Mouse (Mus musculus) layer of hippocampus, postnatal 36 days (tissue): ENCODE results near the gene Cc2d1a. TPM values are rescaled to one million over a fixed set of nuclear protein-coding genes. Genes with fewer than 3 reads are reported as not detected.

Experiments
- DNase-seq, 2 experiments: peaks; one replicate each; pipeline ENCODE4 v3.0.0; 2022
- total RNA-seq, 2 experiments: library from RNA; stranded (reverse); gene quantifications; 2 replicates each; pipeline ENCODE4 v1.2.3; 2021

Cc2d1a gene
- 10 to 100 TPM; 58.3 to 64.6 TPM for total RNA-seq

DNA sequence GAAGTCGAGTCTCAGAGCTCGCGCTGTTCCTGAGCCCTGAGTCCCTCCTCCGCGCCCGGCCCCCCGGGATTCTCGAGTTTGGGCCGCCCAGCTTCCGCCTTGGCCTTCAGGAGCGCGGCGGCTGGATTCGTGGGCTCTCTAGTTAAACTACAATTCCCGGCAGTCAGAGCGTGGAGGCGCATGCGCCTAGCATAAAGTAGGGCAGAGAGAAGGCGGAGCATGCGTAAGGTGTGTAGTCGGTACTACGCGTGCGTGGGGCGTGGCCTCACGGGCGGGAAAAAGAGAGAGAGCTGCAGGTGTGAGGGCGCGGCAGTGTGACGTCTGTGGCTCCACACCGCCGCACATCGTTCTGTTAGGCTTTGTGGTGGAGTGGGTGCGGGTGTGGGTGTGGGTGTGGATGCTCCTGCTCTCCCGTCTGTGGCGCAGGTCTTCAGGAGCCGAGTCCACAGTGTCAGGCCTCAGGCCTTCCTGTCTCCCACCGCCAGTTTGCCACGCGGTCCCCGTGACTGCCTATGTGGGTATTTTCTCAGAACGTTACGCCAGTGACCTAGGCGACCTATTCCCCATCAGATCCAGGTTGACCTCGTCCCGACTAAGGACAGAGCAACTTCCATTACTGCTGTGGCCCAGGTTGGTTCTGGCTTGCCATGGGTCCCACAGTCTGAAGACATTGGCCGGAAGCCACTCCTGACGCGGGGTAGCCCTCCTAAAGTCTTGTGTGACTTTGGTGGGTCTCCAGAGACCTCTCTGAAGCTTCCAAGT is at the start of gene Cc2d1a, which contains the start of gene 4930432K21Rik:
Gene Cc2d1a, minus strand, starts transcription at position 168 of the 762 bp plus-strand sequence.
Gene 4930432K21Rik, plus strand, starts transcription at position 257 of the 762 bp plus-strand sequence.
- DNase-seq = peak; percentile 93

DNA sequence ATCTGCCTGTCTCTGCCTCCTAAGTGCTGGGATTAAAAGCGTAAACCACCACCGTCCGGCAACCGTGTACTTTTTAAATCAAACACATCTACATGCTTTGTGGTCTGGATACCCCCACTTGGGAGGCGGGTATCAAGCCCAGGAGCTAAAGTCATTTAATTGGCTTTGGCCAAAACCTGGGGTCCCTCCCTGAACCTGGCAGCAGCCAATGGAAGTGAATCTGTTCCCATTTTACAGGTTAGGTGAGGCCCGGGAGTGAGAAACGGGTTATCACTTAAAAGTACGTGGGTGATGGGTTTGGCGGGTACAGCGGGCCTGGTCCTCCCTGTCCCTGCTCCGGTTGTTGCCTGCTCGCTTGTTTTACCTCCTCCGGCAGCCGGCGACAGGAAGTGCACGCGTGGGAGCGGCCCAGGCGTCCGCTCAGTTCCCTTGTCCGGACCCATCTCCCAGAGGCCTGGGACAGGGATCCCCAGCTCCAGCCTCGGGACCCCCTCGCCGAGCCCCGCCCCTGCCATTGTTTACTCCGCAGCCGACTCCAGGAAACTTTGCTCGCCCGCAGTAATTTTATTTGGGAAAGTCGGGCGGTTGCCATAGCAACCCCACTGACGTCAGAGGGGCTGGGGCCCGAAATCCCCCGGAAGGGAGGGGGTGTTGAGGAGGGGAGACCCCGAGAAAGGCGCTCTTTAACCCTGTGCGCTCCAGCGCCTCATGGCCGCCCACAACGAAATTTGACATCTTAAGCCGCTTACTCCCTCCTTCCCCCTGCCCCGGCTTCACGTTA is 49.6 kb upstream of the Cc2d1a start:
- peak in 1 of 2 experiments; percentile 76 for DNase-seq

DNA sequence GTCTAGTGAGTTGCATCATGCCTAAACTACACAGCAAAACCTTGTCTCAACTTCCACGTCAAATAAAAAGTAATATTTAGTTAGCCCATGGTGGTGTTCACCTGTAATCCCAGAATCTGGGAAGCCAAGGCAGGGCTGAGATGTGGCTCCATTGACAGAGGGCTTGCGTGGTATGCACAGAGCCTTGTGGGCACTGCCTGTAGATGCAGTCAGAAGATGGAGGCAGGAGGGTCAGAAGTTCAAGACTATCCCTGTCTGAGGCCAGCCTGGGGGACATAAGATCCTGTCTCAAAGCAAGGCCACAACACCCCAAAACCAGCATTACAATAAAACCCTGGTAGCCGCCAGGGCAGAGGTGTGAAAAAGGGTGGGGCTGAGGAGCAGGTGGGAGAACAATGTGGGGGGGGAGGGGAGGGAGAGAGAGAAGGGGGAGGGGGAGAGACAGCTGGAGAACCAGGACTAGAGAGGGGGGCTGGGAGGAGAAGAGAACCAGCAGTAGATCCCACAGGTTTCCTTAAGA is 46.5 kb upstream of the Cc2d1a start:
- DNase-seq = no peak

DNA sequence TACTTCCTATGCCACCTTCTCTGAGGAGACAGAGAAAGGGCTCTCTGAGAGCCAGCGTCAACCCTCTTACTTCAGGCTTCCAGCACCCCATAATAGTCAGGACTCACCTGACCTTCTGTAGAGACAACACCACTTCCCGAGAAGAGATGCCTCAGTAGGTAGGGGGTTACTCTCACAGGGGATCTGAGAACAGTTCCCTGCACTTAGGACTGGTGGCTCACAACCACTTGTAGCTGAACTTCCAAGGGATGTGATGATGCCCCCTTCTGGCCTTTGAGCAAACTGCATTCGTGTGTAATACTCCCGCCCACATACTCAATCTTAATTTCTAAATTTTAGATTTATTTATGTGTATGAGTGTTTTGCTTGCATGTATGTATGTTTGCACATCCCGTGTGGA is 45.8 kb upstream of the Cc2d1a start:
- DNase-seq = no peak

GRCm38 (mm10) chr8:84193161-84193560 is 45.4 kb upstream of the Cc2d1a start:
- DNase-seq = no peak

DNA sequence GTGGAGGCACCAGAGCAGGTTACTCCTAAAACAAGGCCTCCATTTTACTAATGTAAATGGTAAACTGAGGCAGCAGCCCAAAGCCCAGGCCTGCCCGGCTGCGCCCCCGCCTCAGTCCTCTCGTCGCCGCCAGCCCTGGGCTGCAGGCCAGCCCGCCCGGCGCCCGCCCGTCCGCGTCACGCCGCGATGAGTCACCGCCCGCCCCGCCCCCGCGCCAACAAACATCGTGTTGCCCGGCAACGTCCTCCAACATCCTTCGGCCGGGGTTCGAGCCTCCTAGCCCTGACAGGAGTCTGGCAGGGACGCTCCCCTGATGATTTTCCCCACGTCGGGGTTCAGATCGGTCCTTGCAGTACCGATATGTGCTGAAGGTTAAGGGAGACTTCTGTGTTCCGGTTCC is 44.8 kb upstream of the Cc2d1a start:
- peak in 1 of 2 experiments; percentile 62 for DNase-seq

GRCm38 (mm10) chr8:84192023-84192422 is 44.3 kb upstream of the Cc2d1a start:
- no peak for DNase-seq

DNA sequence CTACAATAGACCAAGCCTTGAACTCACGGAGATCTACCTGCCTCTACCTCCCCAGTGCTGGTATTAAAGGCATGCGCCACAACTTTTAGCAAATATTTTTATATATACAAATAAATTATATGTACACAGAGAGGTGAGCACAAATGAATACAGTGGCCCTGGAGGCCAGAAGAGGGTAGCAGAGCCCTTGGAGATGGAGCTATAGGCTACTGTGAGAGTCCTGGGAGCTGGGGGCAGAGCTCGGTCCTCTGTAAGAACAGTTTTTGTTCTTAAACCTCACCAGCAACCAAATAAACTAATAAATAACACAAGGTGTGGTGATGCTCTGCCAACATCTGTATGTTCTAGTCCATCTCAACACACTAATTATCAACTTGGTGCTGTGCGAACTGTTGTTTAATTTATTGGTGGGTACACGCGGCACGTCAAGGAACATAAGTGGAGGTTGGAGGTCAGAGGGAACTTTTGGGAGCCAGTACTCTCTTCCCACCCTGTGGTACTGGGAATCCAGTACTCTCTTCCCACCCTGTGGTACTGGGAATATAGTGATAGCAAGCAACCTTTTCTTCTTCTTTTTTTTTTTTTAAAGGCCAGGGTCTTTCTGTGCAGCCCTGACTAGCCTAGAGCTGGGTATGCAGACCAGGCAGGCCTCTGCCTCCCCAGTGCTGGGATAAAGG is 42.6 kb upstream of the Cc2d1a start:
- DNase-seq = no peak

- DNase-seq = no peak
Observed at GRCm38 (mm10) chr8:84189603-84190002, 41.9 kb upstream of the Cc2d1a start.

DNA sequence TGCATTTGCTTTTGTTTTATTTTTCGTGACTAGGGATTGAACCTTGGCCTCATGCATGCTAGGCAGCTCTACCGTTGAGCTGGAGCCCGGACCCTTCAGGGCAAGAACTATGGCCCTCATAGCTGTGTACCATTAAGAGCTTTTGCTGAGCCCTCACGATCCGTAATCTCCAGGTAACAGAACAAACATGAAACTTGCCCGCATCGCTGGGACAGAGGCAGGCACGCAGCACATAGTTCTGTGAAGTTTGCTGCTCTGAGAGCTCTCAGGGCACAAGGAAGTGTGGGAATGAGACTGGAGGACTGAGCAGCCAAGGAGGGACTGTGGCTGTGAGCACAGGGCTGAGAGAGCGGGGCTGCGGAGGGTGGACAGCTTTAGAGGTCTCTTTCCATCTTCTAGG is 40.9 kb upstream of the Cc2d1a start:
- DNase-seq = no peak

GRCm38 (mm10) chr8:84187065-84187755 is 39.5 kb upstream of the Cc2d1a start:
- DNase-seq = no peak

DNA sequence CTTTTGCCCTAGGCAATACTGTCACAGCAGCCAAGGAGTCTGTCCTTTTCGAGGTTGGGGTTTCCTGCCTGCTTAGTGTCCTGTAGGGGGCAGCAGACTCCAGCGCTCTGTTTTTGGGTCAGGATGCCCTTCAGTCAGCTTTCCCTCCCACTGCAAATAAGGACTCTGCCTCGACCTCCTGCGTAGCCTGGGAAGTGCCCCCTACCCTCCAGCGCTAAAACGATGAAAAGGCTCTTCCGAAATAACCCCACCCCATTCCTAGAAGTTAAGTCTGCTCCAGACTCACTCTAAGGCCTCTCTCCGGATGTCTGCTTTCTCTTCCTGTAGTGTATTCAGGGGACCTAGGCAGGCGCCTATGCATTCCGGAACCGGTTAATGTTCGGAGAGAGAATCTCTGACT is 38.8 kb upstream of the Cc2d1a start:
- DNase-seq = peak; percentile 73 to 77

GRCm38 (mm10) chr8:84185117-84185516 is 37.4 kb upstream of the Cc2d1a start, which contains the start of gene Nanos3:
Gene Nanos3 (minus strand): TSS chr8:84185217.
- no peak for DNase-seq

- DNase-seq = no peak
Observed at GRCm38 (mm10) chr8:84184085-84185043, 36.6 kb upstream of the Cc2d1a start.

- DNase-seq = no peak
Observed at GRCm38 (mm10) chr8:84183261-84184084, 35.7 kb upstream of the Cc2d1a start.

GRCm38 (mm10) chr8:84182833-84183232 is 35.1 kb upstream of the Cc2d1a start:
- DNase-seq = no peak

DNA sequence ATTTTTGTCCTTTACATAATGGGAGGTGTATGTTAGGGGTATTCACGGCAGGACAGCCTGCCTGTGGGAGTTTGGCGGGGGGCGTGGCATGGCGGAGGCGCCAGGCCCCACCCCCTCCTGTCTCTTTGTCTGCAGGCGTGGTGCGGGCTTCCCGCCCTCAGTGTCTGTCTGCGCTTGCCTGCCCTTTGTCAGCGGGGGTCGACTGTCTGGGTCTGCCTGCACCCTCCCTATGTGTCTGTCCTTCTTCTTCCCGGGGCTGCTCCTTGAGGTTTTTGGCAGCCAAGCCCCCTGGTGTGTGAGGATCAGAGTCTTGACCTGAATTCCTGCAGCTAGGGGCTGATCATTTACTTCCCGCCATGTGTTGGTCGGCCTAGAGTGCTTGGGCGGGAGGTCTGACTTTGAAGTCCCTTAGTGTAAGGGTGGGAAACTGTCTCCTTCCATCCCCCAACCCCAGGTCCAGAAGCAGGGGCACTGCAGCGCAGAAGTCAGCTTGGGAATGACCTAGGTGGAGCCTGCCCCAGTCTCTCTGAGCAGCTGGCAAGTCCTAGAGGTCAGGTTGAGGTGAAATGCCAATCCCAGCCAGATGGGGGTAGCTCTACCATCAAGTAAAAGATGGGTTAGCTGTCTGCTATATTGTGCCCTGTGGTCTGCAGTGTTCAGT is 32.9 kb upstream of the Cc2d1a start:
- no peak for DNase-seq

DNA sequence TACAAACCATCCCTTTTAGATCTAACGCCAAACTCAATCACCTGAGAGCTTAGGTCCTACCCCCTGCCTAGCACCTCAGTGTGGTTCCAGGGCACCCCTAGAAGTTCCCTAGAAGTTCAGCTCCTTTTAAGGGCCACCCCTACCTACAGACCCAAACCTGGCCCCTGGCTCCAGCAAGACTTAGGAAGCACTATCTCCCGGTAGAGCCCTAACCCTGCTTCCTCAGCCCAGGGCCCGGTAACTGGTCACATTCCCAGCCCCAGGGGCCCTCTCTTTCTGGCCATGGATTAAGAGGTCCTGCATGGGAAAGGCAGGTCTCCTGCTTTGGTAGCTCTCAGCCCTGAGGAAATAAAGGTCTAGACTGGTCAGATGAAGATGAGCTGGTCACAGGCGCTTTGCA is 32.2 kb upstream of the Cc2d1a start:
- DNase-seq = no peak

GRCm38 (mm10) chr8:84178592-84178991 is 30.9 kb upstream of the Cc2d1a start:
- no peak for DNase-seq
